Mouse (Mus musculus): ENCODE data around the gene Hist1h2br.
"Not testable (repeated sequence)": the region's sequence is repeated elsewhere in the genome, so short reads cannot be mapped to it uniquely, and the experiment has no call there.

DNA sequence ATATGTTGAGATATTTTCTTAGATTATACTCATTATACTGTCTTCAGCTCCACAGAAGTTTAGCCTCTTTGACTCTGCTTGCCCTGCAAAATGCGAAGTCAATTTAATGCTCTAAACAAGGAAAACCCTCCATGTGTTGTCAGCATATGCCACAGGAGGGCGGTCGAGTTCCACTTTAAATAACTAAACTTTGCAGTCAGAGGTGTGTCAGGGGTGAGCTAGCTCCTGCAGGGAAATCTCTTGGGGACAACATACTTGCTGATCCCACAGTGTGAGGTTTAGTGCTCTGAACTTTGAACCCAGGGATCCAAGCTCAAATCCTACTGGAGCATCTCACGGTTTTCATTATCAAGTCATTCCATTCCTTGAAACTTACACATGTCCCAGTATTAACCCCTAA is 7.0 kb downstream of the Hist1h2br start:
- not testable (repeated sequence) for TF ChIP-seq GATA1 (IDR thresholded peaks at IDR 0.05; ENCODE audit: borderline replicate concordance, low read length); FLI1 (IDR thresholded peaks at IDR 0.05; ENCODE audit: low read length)
